Mouse (Mus musculus) naive thymus-derived CD4-positive, alpha-beta T cell, adult 5 months (primary cell): Measurements from ENCODE around the gene Gm21861. TPM values are rescaled to one million over a fixed set of nuclear protein-coding genes. Genes with fewer than 3 reads are reported as not detected.

Experiments used
- polyA plus RNA-seq: library from polyadenylated mRNA; unstranded; fragments of 100-300 nt; shearing (Covaris generic); gene quantifications from one replicate; pipeline ENCODE4 v1.2.1, GENCODE M21; 2017

Gm21861 gene
- polyA plus RNA-seq: not detected

DNA sequence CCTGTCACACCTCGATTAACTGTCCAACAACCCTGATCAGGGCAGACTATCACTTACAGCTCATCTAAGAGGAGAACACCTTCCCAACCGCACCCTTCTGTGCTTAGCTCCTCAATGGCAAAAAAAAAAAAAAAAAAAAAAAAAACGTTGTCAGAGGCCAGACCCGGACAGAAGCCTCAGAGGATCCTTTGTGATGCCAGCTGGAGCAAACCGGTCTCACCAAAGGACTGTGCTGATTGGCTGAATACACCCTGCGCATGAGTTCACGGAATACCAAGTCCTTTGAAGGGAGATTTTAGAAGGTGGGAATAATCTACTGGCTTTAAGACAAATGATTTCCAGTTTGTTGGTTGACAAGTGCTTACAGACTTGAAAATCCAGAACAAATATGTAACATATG is at the start of gene Gm21861:
Gene Gm21861, minus strand, starts transcription at position 101 of the 400 bp plus-strand sequence.

